Mouse (Mus musculus) liver, postnatal 0 days (tissue): Measurements from ENCODE around the gene Ubac2.

Experiments
- CTCF ChIP-seq: sonication (generic); IDR thresholded peaks from 2 replicates; pipeline ENCODE4 v1.5.1; 2016; ENCODE audit warnings: antibody characterized with exemption, low read depth
- EP300 ChIP-seq: IDR thresholded peaks from 2 replicates; pipeline ENCODE4 v1.6.1; 2016; ENCODE audit warnings: antibody characterized with exemption, low read depth, mild to moderate bottlenecking

DNA sequence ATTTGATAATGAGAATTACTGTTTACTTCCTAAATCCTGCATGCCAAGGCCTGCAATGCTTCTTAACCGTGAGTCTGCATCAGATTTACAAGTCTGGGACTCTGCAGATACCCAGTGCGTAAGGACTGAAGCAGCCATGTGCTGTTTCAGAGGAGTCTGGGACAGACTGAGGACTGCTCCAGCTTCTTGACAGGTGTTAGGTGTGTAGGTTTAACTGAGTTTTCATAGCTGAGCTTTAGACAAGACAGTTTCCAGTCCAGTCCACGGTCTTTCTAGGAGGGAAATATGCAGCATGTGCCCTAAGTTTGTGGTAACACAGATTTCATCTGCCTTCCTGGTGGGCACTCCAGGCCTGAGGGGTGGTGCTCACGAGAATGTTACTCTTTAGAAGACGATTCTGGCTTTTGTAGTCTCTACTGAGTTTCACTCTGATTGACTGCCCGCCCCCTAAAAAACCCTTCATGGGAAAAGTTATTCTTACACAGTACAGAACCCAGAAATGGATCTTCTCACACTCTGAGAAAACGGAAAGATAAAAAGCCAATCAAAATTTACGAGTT, 68.9 kb downstream of the Ubac2 start:
- TF ChIP-seq EP300: no peak
- TF ChIP-seq CTCF: no peak
